Mouse (Mus musculus): ENCODE measurements around the gene Vegfb. TPM values are rescaled to one million over a fixed set of nuclear protein-coding genes. Genes with fewer than 3 reads are reported as not detected.
A peak's percentile ranks its signal among the peaks of the same experiment; 100 is the strongest.

The Vegfb gene
- polyA plus RNA-seq, 1 experiment from 2014 or later, result 57.6 TPM

GRCm38 (mm10) chr19:6956461-6956860, 31.0 kb downstream of the Vegfb start:
- Histone ChIP-seq H3K4me2 (replicated peaks) (no peak overlapping the region), H3K36me3 (replicated peaks; ENCODE audit: control insufficient read depth, insufficient read depth) (peaks cover 19% of the 10 kb centered on the region; the same call in 1 of the 2 replicates), H3K27me3 (ENCODE audit: control insufficient read depth, insufficient read depth, low read length) (no peaks in the 10 kb centered on the region), H3K9me3 (ENCODE audit: control insufficient read depth, low read length) (no peaks in the 10 kb centered on the region), H3K9ac (no peak overlapping the region), H3K4me3 (replicated peaks; ENCODE audit: low read length) (no peak overlapping the region), H3K27ac (no peak overlapping the region), H3K4me1 (replicated peaks; ENCODE audit: control insufficient read depth, insufficient read depth, low read length) (peaks cover 9% of the 10 kb centered on the region)
- 83% methylated on average over 10 of the region's 10 CpGs for whole genome bisulfite sequencing
- ATAC-seq (ENCODE audit: low FRiP score) (no peak), DNase-seq (ENCODE audit: low spot score) (no peak)

- Histone ChIP-seq H3K36me3 (replicated peaks; ENCODE audit: control insufficient read depth, insufficient read depth) (peaks cover 19% of the 10 kb centered on the region; the same call in 1 of the 2 replicates), H3K9ac (no peak overlapping the region), H3K27ac (no peak overlapping the region), H3K4me1 (replicated peaks; ENCODE audit: control insufficient read depth, insufficient read depth, low read length) (peaks cover 9% of the 10 kb centered on the region), H3K4me3 (replicated peaks; ENCODE audit: low read length) (no peak overlapping the region), H3K27me3 (ENCODE audit: control insufficient read depth, insufficient read depth, low read length) (no peaks in the 10 kb centered on the region), H3K9me3 (ENCODE audit: control insufficient read depth, low read length) (no peaks in the 10 kb centered on the region), H3K4me2 (replicated peaks) (no peak overlapping the region)
- DNase-seq (ENCODE audit: low spot score) (no peak), ATAC-seq (ENCODE audit: low FRiP score) (no peak)
- 90% methylated on average over 7 of the region's 7 CpGs for WGBS
Observed at GRCm38 (mm10) chr19:6955424-6955823, 32.0 kb downstream of the Vegfb start.

GRCm38 (mm10) chr19:6954046-6954445, 33.4 kb downstream of the Vegfb start:
- Histone ChIP-seq H3K4me2 (replicated peaks) (no peak overlapping the region), H3K27ac (no peak overlapping the region), H3K4me3 (replicated peaks; ENCODE audit: low read length) (no peak overlapping the region), H3K27me3 (ENCODE audit: control insufficient read depth, insufficient read depth, low read length) (no peaks in the 10 kb centered on the region), H3K36me3 (replicated peaks; ENCODE audit: control insufficient read depth, insufficient read depth) (0 out of 2 replicates have a peak, but pooled peaks cover 19% of the 10 kb centered on the region), H3K4me1 (replicated peaks; ENCODE audit: control insufficient read depth, insufficient read depth, low read length) (peaks cover 19% of the 10 kb centered on the region), H3K9me3 (ENCODE audit: control insufficient read depth, low read length) (no peaks in the 10 kb centered on the region), H3K9ac (no peak overlapping the region)
- WGBS, result 60% methylated on average over 9 of the region's 9 CpGs
- no peak for ATAC-seq (ENCODE audit: low FRiP score)
- no peak for DNase-seq (ENCODE audit: low spot score)

- H3K9me3 ChIP-seq (ENCODE audit: control insufficient read depth, low read length), result no peaks in the 10 kb centered on the region
- peak overlapping the region; percentile 90; the same call in 1 of the 2 replicates for H3K27ac ChIP-seq
- H3K27me3 ChIP-seq (ENCODE audit: control insufficient read depth, insufficient read depth, low read length), result no peaks in the 10 kb centered on the region
- peaks cover 13% of the 10 kb centered on the region; the same call in 1 of the 2 replicates for H3K36me3 ChIP-seq (replicated peaks; ENCODE audit: control insufficient read depth, insufficient read depth)
- H3K4me2 ChIP-seq (replicated peaks), result peak overlapping the region; percentile 93
- H3K4me3 ChIP-seq (replicated peaks; ENCODE audit: low read length), result peak overlapping the region; percentile 47; the same call in 1 of the 2 replicates
- H3K9ac ChIP-seq, result peak overlapping the region; percentile 63
- DNase-seq (ENCODE audit: low spot score) (no peak), ATAC-seq (ENCODE audit: low FRiP score) (no peak)
- peaks cover 19% of the 10 kb centered on the region for H3K4me1 ChIP-seq (replicated peaks; ENCODE audit: control insufficient read depth, insufficient read depth, low read length)
- 41% methylated on average over 3 of the region's 3 CpGs for WGBS
Observed at GRCm38 (mm10) chr19:6952712-6953037, 34.8 kb downstream of the Vegfb start.

GRCm38 (mm10) chr19:6951994-6952711, 35.3 kb downstream of the Vegfb start:
- 4% methylated on average over 31 of the region's 31 CpGs for WGBS

GRCm38 (mm10) chr19:6951381-6951968, 36.0 kb downstream of the Vegfb start:
- peak overlapping the region; percentile 63 for H3K9ac ChIP-seq
- peak overlapping the region; percentile 93 for H3K4me2 ChIP-seq (replicated peaks)
- peak overlapping the region; percentile 90 for H3K27ac ChIP-seq
- peak; percentile 89 for DNase-seq (ENCODE audit: low spot score)
- H3K4me1 ChIP-seq (replicated peaks; ENCODE audit: control insufficient read depth, insufficient read depth, low read length), result peaks cover 19% of the 10 kb centered on the region
- H3K36me3 ChIP-seq (replicated peaks; ENCODE audit: control insufficient read depth, insufficient read depth), result peaks cover 16% of the 10 kb centered on the region; the same call in 1 of the 2 replicates
- ATAC-seq (ENCODE audit: low FRiP score), result peak; percentile 80
- H3K27me3 ChIP-seq (ENCODE audit: control insufficient read depth, insufficient read depth, low read length), result no peaks in the 10 kb centered on the region
- WGBS, result under 1% methylated on average over 35 of the region's 35 CpGs
- no peaks in the 10 kb centered on the region for H3K9me3 ChIP-seq (ENCODE audit: control insufficient read depth, low read length)
- H3K4me3 ChIP-seq (replicated peaks; ENCODE audit: low read length), result peak overlapping the region; percentile 47

More at GRCm38 (mm10) chr19:6951994-6952711, 35.3 kb downstream of the Vegfb start:
- H3K27ac ChIP-seq, result peak overlapping the region; percentile 90
- peak overlapping the region; percentile 47 for H3K4me3 ChIP-seq (replicated peaks; ENCODE audit: low read length)
- DNase-seq (ENCODE audit: low spot score) (peak; percentile 55), ATAC-seq (ENCODE audit: low FRiP score) (peak; percentile 13; the same call in 1 of the 2 replicates)
- H3K9me3 ChIP-seq (ENCODE audit: control insufficient read depth, low read length), result no peaks in the 10 kb centered on the region
- H3K4me2 ChIP-seq (replicated peaks), result peak overlapping the region; percentile 93
- no peaks in the 10 kb centered on the region for H3K27me3 ChIP-seq (ENCODE audit: control insufficient read depth, insufficient read depth, low read length)
- peak overlapping the region; percentile 63 for H3K9ac ChIP-seq
- peaks cover 14% of the 10 kb centered on the region; the same call in 1 of the 2 replicates for H3K36me3 ChIP-seq (replicated peaks; ENCODE audit: control insufficient read depth, insufficient read depth)
- H3K4me1 ChIP-seq (replicated peaks; ENCODE audit: control insufficient read depth, insufficient read depth, low read length), result peaks cover 19% of the 10 kb centered on the region

GRCm38 (mm10) chr19:6950613-6951153, 36.8 kb downstream of the Vegfb start:
- Histone ChIP-seq H3K4me3 (replicated peaks; ENCODE audit: low read length) (peak overlapping the region; percentile 47), H3K36me3 (replicated peaks; ENCODE audit: control insufficient read depth, insufficient read depth) (peaks cover 17% of the 10 kb centered on the region; the same call in 1 of the 2 replicates), H3K9ac (peak overlapping the region; percentile 63), H3K27ac (peak overlapping the region; percentile 90), H3K9me3 (ENCODE audit: control insufficient read depth, low read length) (no peaks in the 10 kb centered on the region), H3K4me1 (replicated peaks; ENCODE audit: control insufficient read depth, insufficient read depth, low read length) (peaks cover 19% of the 10 kb centered on the region), H3K27me3 (ENCODE audit: control insufficient read depth, insufficient read depth, low read length) (no peaks in the 10 kb centered on the region), H3K4me2 (replicated peaks) (peak overlapping the region; percentile 93)
- peak; percentile 78 for DNase-seq (ENCODE audit: low spot score)
- peak; percentile 36 for ATAC-seq (ENCODE audit: low FRiP score)
- WGBS, result under 1% methylated on average over 28 of the region's 28 CpGs

GRCm38 (mm10) chr19:6949951-6950350, 37.5 kb downstream of the Vegfb start:
- WGBS, result 43% methylated on average over 5 of the region's 5 CpGs
- Histone ChIP-seq H3K4me1 (replicated peaks; ENCODE audit: control insufficient read depth, insufficient read depth, low read length) (peaks cover 19% of the 10 kb centered on the region), H3K9ac (peak overlapping the region; percentile 63), H3K27me3 (ENCODE audit: control insufficient read depth, insufficient read depth, low read length) (no peaks in the 10 kb centered on the region), H3K4me3 (replicated peaks; ENCODE audit: low read length) (peak overlapping the region; percentile 47), H3K27ac (peak overlapping the region; percentile 90; the same call in 1 of the 2 replicates), H3K36me3 (replicated peaks; ENCODE audit: control insufficient read depth, insufficient read depth) (peaks cover 16% of the 10 kb centered on the region), H3K9me3 (ENCODE audit: control insufficient read depth, low read length) (no peaks in the 10 kb centered on the region), H3K4me2 (replicated peaks) (peak overlapping the region; percentile 93)
- DNase-seq (ENCODE audit: low spot score), result no peak
- ATAC-seq (ENCODE audit: low FRiP score), result no peak

DNA sequence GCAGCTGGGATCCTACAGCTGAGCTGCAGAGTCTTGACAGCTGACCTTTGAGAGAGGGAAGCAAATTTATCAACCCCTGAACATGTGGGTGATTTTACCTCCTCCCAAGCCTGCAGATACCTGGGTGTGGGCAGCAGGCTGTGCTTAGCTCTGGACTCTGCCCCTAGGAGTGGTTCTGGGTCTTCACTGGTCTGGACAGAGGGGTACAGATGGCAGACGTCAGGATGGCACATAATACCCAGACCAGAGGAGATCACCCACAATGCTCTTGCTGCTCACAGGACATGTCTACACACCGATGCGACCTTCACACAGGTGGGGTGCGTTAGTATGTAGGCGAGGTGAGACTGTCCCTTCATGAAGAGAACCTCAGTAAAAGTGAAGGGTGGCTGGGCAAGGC, 37.9 kb downstream of the Vegfb start:
- no peak for ATAC-seq (ENCODE audit: low FRiP score)
- Histone ChIP-seq H3K4me2 (replicated peaks) (peak overlapping the region; percentile 93), H3K9ac (peak overlapping the region; percentile 63; the same call in 1 of the 2 replicates), H3K4me1 (replicated peaks; ENCODE audit: control insufficient read depth, insufficient read depth, low read length) (peaks cover 19% of the 10 kb centered on the region), H3K4me3 (replicated peaks; ENCODE audit: low read length) (no peak overlapping the region), H3K9me3 (ENCODE audit: control insufficient read depth, low read length) (no peaks in the 10 kb centered on the region), H3K36me3 (replicated peaks; ENCODE audit: control insufficient read depth, insufficient read depth) (peaks cover 17% of the 10 kb centered on the region), H3K27me3 (ENCODE audit: control insufficient read depth, insufficient read depth, low read length) (no peaks in the 10 kb centered on the region), H3K27ac (no peak overlapping the region)
- 88% methylated on average over 5 of the region's 5 CpGs for WGBS
- no peak for DNase-seq (ENCODE audit: low spot score)
